Mouse (Mus musculus): ENCODE data around the gene Epb41l1.
A peak's percentile ranks its signal among the peaks of the same experiment; 100 is the strongest.
"Not testable (repeated sequence)": the region's sequence is repeated elsewhere in the genome, so short reads cannot be mapped to it uniquely, and the experiment has no call there.

Gene Epb41l1

DNA sequence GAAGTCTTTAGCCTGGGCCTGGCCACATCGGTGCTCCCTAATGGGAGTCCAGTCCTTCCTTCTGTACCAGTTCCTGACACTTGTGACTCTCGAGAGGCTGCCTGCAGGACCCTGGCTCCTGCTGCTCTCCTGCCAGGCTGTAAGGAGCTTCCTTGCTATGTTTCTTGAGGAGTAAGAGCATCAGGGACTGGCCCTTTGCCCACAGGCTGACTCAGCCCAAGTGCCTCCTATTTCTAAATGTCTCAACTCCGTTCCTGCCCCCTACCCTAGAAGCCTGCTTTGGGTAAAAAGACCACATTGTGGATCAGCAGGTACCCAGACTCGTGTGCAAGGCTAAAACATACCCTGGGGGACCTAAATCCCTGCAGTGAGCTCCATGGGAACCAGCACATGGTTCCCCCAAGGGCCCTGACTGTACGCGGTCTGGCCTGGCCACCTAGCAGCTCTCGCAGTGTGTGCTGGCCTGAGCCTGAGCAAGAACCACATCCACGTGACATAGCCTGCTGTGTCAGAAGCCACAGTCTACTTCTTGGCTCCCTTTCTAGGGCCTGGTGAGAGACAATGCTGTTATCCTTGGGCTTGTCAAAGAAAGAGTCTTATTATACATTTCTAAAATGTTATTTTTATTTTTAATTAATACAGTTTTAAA is 67.6 kb downstream of the Epb41l1 start:
- peak; percentile 71 for DNase-seq (ENCODE audit: low read depth)

DNA sequence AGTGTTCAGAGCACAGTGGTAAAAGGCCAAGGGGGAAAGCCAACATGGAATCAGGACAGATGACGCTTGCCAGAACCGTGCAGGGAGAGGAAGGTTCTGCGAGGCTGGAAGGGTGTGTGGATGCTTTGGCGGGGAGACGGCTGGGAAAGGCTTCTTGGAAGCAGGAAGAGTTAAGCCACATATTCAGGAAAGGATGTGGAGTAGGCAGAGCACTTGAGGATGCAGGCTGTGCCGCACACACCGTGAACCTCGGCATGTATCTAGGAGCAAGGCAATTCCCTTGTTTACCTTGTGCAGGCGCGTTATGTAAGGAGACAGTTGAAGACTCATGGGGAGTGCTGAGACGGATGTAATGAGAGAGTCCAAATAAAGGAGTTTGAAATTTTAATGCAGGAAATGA is 69.5 kb downstream of the Epb41l1 start:
- DNase-seq (ENCODE audit: low read depth), result no peak

DNA sequence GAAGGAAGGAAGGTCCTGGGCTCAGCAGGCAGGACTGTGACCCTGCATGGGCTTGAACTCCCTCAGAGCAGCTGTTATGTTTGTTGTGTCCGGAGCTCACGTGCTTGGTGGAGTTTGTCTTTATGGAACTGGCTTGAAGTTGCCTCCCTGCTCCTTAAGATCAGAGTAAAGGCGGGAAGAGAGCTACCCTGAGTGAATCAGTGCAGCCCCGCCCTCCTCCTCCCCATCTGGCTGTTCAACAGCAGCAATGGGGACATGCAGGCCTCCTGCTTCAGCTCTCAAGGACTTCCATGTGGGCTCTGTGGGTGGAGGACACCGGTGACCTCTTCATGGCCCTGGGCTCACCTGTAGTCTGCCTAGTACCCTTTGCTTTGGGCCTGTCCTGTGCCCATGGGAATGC is 71.1 kb downstream of the Epb41l1 start:
- DNase-seq (ENCODE audit: low read depth), result no peak

DNA sequence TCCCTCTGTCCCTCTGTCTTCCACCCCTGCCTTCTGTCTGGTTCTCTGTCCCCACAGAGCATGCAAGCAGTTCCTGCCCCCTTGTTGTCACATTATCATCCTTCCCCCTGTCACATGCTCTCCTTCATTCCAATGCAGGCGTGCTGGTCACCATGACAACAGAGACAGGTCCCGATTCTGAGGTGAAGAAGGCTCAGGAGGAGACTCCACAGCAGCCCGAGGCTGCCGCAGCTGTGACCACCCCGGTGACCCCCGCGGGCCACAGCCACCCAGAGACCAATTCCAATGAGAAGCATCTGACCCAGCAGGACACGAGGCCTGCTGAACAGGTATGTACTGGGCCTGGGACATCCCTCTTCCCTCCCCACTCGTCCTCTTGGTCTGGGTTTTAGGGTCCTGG is 73.1 kb downstream of the Epb41l1 start:
- DNase-seq (ENCODE audit: low read depth), result no peak

DNA sequence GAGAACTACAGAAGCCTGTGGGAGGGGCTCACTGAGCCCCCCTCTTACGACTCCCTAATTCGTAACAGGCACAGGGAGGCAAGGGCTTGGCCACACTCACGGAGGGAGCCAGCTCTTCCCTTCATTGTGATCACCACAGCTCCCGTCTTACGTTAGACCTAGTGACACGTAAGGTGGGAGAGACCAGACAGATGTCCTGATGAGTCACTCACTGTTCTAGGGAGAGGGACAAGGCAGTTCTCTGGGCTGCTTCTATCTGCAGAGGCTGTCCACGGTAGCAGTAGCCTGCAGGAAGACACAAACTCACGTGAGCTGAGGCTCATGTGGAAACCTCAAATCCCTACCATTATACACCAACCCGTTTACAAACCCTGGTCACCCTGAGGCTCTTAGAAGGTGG is 73.8 kb downstream of the Epb41l1 start:
- DNase-seq (ENCODE audit: low read depth), result no peak

DNA sequence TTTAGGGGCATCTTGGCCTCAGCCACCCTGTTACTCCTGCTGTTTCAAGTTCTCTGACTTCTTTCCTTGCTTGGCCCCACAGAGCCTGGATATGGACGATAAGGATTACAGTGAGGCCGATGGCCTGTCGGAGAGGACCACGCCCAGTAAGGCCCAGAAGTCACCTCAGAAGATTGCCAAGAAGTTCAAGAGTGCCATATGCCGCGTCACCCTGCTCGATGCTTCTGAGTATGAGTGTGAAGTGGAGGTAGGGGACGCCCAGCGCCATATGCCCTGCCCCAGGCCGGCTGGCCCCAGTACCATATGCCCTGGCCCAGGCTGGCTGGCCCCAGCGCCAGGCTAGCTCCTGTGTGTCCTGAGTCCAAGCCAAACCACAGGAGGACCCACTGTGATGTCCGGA is 74.2 kb downstream of the Epb41l1 start:
- DNase-seq (ENCODE audit: low read depth), result no peak

DNA sequence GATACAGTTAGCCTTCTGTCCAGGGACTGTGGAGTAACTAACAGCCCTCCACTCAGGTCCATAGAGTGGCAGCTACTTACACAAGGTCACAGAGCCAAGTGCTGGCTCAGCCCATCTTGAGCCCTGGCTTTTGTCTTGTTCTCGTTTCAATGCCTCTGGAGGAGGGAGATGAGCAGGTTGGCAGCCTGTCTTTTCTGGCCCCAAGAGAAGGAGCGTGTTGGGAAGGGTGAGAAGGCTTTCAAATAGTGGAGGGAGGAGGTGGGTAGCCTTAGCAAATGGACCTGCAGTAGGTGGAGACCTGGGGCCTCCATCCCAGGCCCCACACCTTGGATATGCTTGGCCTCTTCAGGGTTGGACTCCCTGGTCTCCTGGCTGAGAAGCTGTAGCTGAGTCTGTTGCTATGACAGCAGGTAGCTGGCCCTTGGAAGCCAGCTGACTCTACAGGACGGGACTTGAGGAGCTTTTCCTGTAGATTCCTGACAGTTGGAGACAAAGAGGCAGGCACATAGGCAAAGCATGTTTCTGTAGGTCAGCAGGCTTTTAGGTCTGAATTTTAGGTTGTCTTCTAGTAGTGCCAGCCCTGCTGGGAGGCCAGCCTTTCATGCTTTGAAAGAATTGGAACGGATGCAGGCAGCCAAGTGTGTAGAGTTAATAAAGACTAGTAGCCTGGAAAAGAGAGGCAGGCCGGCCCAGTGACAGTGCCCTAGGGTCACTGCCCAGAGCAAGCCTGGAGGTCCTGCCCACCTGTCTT is 76.3 kb downstream of the Epb41l1 start:
- DNase-seq (ENCODE audit: low read depth), result no peak

DNA sequence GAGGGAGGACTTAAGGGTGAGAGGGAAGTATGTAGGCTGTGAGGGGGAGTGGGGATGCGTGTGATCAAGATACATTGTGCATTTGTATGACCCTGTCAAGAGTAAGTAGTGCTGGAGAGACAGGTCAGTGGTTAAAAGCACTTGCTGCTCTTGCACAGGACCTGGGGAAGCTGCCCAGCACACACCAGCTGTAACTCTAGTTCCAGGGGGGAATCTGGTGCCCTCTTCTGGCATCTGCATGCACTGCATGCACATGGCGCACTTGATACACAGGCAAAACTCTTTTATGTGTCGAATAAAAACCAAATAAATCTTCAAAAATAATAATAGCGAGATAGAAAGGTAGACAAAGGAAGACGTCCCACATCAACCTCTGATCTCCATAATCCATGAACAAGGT is 77.2 kb downstream of the Epb41l1 start:
- DNase-seq (ENCODE audit: low read depth), result peak; percentile 36

DNA sequence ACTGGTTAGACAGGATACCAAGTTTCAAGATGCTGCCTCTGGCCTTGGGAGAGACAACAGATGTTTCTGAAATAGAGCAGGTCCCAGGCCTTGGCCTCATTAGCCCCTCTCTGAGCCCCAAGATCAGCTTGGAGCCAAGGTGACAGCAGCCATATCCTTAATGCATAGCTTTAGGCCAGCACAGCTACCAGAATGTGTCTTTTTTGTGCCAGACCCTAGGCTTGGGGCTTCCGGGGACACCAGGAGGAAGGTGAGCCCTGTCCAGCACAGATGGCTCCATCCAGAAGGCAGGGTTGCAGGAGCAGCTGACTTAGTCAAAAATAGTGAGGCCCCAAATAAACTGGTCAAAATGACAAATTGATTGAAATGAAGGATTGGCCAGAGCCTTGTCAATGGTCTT is 80.3 kb downstream of the Epb41l1 start:
- no peak for DNase-seq (ENCODE audit: low read depth)

DNA sequence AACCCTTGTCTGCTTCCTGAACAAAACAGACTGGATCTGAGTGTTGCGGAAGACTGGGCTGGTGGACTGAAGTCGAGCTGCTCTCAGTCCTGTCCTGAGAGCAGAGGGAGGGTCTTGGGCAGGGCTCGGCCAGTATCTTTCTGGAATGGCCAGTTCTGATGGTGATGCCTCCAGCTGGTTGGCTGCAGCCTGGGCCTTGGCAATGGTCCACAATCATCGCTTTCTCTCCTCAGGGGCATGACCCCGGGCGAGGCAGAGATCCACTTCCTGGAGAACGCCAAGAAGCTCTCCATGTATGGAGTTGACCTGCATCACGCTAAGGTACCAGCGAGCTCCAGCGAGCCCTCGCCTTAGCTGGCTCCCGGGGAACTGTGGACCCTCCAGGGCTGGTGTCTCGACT is 84.8 kb downstream of the Epb41l1 start:
- DNase-seq (ENCODE audit: low read depth), result no peak

DNA sequence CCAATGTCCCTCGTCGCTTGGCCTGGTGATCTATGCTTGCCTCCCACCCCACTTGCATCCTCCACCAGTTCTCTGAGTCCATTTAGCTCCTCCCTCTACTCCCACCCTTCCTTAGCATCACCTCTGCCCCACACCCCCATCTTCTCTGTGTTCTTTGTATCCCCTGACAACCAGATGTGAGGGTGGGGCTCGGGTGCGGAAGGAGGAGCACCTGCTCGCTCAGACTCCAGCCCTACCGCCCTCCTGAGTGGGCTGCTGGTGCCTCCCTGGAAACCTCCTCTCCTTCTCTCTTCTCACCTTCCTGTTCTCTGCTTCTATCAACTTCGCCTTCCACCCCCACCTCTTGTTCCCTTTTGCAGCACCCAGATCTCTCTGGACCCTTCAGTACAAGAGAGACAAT is 91.3 kb downstream of the Epb41l1 start:
- no peak for DNase-seq (ENCODE audit: low read depth)

DNA sequence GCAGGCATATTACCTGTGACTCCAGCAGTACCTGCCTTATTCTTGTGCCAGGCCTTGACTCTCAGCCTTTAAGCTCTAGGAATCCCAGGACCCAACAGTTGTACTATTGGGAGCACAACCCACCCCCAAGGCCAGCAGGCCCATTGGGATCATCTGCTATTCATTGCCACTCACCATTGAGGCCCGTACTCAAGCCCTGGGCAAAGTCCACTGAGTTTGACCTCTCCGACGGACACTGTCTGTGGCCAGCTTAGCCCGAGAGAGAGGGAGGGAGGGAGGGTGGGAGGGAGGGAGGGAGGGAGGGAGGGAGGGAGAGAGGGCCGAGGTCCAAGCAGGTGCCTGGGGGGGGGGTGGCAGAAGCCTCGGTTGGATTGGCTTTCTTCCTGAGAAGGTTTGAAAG is 91.9 kb downstream of the Epb41l1 start:
- no peak for DNase-seq (ENCODE audit: low read depth)

DNA sequence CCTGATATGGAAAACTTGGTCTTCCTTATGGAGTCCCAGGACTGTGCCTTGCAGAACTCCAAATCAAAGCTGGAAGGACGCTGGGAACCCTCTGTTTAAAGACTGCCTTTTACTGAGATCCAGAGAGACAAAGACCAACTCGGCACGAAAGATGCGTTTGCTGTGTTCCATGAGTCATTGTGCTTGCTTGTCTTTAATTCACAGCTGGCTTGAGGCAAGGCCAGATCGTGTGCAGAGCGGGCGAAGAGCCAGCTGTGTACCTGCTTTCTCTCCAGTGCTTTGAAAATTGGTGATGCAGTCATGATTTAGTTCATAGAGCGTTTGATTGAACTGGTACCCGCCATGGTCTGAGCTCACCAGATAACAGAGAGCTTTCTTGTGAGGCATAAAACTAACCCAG is 94.4 kb downstream of the Epb41l1 start:
- no peak for DNase-seq (ENCODE audit: low read depth)

DNA sequence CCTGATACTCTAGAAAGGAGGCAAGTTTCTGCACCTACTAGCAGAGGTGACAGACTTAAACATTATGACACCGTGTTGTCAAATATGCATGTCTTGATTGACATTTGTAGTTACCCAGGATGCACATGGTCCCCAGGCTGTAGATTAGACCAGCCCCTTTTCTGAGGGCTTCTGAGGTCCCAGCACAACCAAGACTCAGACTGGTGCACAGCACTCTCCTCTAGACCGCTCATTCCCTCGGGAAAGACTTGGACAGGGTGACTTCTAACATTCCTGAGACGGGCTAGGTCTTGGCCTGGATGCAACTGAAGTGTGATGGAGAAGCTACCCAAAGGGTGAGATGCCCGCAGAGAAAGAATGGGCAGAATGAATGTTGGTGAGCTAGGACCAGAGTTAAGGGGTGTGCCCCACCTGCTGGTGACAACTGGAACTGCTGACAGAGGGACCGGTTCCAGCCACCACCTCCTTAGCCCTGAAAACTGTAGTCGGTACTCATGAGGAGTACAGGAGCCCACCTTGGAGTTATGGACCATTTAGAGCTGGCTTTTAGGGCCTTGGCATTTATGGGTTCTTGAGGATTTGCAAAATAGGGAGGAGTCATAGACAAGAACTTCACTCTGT is 95.0 kb downstream of the Epb41l1 start:
- peak; percentile 17 for DNase-seq (ENCODE audit: low read depth)

DNA sequence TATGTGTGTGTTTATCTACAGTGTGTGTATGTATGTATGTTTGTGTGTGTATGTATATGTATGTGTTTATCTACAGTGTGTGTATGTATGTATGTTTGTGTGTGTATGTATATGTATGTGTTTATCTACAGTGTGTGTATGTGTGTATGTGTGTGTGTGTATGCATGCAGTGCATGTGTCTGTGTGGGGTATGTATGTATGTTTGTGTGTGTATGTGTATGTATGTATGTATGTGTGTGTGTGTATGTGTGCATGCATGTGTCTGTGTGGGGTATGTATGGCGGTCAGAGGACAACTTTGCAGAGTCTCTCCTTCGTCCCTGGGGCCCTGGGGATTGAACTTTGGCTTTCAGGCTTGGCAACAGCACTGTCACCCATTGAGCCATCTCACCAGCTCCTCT is 96.0 kb downstream of the Epb41l1 start:
- DNase-seq (ENCODE audit: low read depth), result not testable (repeated sequence)

DNA sequence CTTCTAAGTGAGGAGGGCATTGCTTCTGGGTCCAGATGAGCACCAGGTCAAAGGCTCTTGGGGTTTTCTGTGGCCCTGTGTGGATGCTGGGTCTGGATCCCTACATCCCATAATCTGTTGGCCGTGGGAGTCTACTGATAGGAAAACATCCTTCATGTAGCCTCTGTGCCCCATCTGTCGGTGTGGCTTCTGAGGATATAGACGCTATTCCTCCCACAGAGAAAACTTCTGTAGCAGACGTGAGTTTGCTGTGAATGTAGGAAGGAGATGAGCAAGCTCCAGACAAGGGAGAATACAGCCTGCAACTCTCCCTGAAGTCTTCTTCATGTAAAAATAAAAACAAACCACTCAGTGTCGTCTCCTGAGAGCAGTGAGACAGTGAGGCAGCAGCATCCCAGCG is 97.6 kb downstream of the Epb41l1 start:
- no peak for DNase-seq (ENCODE audit: low read depth)

DNA sequence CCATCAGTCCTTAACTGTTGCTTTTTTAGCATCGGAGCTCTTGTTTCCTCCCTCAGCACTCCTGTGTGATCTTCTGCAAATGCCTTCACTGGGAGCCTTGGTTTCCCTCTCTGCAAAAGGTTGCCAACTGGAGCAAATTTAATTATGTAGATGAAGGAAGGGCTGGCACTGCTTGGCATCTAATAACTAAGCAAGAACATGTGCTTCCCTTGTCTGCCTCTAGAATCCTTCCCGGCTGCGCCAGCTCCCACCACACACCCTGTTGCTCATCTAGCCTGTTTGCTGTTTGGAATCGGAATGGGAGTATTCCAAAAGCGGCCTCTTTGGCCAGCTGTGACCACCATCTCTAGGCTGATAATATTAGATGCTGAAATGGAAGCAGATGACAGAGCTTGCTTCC is 98.9 kb downstream of the Epb41l1 start:
- no peak for DNase-seq (ENCODE audit: low read depth)

DNA sequence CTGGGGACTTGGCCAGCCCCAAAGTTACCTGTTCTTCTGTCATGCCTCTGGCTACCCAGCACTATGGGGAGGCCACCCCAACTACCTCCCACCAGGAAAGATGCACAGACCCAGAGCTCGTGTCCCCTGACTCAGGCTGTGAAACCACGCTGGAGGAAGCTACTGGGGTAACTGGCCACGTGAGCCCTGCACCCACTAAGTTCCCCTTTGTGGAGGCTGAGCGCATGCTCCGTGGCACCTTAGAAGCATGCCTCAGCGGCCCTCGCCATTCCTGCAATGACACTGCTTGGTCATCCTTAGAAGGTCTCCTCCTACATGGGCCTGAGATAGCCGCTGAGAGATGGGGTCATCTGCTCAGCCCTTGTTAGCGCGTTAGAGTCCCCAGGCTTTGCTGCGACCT is 102.3 kb downstream of the Epb41l1 start:
- no peak for DNase-seq (ENCODE audit: low read depth)

DNA sequence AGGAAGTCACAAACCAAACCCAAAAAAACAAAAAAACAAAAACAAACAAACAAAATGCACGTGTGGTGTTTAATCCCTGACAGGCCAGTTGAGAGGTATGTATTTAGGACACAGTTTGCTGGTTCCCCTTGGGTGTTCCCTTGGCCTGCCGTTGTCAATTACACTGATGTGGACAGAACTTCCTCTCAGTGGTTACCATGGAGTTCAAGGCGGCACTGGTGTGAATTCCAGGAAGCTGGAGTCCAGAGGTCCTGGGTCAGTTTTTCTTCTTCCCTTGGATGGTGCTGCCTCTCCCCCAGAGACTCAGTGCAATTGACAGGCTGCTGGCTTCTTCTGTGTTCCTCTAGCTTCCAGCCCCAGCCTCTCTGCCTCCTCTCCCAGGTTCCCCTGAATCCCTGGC is 103.4 kb downstream of the Epb41l1 start:
- DNase-seq (ENCODE audit: low read depth), result no peak

DNA sequence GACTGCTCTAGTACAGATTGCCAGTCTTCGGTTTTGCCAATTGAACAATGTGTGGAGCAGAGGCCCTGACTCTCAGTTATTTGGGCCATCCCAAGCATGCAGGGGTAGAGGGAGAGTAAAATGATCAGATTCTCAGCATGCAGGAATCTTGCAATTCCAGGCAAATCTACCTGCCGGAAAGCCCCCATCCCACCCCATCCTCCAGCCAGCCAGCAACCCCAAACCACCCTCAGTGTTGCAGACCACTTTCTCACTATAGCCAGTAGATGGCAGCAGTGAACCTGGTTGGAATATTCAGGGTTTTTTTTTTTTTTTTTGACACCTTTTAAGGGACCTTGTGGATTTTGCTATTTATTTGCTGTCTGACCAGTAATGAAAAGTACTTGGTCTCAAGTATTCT is 109.0 kb downstream of the Epb41l1 start:
- no peak for DNase-seq (ENCODE audit: low read depth)

DNA sequence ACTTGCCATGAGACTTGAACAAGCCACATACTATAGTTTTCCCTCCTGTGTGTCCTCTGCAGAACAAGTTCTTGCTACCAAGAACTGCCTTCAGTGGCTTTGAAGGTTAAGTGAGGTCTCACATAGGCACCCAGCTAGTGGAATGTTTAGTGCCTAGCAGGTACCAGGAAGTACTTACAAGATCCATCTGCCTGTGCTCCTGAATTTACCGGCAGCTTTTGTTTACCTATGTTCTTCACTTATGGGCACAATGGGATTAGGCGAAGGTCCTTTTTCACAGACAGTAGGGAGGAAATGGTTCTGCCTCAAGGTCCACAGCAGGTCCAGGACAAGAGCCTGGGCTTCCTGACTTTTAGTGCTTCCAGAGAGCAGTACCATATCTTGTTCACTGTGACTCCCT is 112.5 kb downstream of the Epb41l1 start:
- no peak for DNase-seq (ENCODE audit: low read depth)

DNA sequence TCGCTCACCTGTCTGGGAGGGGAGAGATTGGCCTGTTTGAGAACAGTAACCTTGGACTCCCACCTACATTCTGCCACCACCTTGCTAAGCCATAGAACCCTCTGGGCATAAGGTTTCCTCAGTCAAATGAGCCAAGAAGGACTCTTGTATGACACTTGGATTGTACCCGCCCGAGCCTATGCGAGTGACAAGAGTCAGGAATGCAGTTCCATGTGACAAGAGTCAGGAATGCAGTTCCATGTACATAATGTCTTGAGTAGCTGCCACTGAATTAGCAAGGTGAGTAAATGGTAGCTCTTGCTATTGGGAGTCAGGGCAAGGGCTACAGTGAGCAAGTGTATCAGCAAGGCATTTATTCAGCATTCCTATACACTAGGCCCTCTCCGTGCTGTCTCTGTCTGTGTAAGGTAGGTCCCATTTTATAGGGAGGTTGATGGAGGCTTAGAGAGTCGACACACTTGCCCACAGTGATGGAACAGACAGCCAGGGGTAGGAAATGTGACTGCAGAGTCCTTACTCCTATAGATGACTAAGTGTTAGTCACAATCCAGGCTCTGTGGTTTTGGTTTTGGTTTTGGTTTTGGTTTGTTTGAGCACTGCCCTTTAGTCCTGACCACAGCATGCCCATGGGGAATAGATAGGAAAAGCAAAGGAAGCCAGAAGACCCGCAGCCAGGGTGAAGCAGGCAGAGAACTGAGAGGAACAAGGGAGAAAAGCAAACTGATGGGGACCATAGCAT is 118.3 kb downstream of the Epb41l1 start:
- DNase-seq (ENCODE audit: low read depth), result no peak

DNA sequence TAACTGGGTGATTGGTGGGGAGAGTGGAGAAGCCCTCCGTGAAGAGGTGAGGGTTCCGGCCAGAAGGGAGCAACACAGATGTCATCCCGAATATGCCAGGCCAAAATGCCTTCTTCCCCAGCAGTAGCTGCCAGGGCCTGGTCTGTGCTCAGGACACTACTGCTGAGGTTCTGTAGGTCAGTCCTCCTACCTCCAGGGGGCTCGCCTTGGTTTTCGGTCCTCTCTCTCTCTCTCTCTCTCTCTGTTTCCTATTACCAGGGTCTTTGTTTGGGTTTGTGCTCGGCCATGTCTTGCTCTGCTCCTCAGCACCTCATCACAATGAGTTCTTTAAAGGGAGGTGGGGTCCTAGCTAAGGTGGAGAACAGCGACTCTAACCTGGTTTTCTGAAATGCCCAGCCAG is 120.3 kb downstream of the Epb41l1 start:
- no peak for DNase-seq (ENCODE audit: low read depth)
